Comparison of ENCODE assay signal across 24 mouse cellular contexts in the genomic region with DNA sequence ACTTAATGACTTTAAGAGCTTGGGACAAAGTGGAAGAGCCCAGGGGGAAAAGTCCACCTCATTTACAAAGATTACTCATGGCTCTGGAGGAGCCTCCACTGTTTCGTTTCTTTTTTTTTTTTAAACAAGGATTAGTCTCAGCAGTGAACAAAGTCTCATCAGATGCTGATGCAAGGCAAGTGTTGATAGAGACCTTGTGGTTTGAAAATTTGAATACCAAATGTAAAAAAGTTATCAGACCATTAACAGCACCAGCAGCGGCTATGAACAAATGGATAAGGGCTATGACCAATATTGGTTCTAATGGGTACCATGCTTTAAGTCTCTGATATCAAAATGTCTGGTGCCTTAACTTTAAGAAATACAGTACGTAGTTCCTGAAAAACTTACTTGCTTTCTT. TPM values are rescaled to one million over a fixed set of nuclear protein-coding genes. Genes with fewer than 3 reads are reported as not detected.
A peak's percentile ranks its signal among the peaks of the same experiment; 100 is the strongest.
DNase-seq lines count a peak whose midpoint lies in the region; ATAC-seq and TF ChIP-seq lines count a peak whose summit lies in the region.
"Had no signal": no experiment of that assay in that cellular context is flagged by ENCODE, and none has a peak within 500 bp of the region (broad histone marks: within the 10 kb centered on the region; RNA-seq: fewer than 3 reads in every experiment).

No protein-coding gene starts in this region.

- TF ChIP-seq RAD21 in MEL (IDR thresholded peaks at IDR 0.05; ENCODE audit: low read depth, low read length), result no peak

- 66% methylated on average over 3 of the region's 3 CpGs for WGBS in intestine, postnatal 0 days

- no peak overlapping the region for H3K4me3 ChIP-seq in MEL (ENCODE audit: control insufficient read depth in 1 of 2, insufficient read depth in 1 of 2, low read depth in 2 of 2, low read length in 2 of 2)
- no peak overlapping the region for H3K4me3 ChIP-seq in intestine, postnatal 0 days (ENCODE audit: low read depth, low read length)

- TF ChIP-seq EP300 in MEL (IDR thresholded peaks at IDR 0.05; ENCODE audit: low read depth in 1 of 2, low read length in 2 of 2), result peak; percentile 61 to 73

- H3K9ac ChIP-seq in MEL (ENCODE audit: control insufficient read depth, low read depth, low read length, poor library complexity, severe bottlenecking), result no peak overlapping the region
- H3K9ac ChIP-seq in intestine, postnatal 0 days (ENCODE audit: low read depth, low read length), result no peak overlapping the region

- peak; percentile 52 for DNase-seq in MEL (ENCODE audit: low read depth, low spot score)
- no peak for DNase-seq in Muller cell, postnatal 12 days (ENCODE audit: inconsistent ontology term)
- DNase-seq: adrenal gland, adult 2 months; adrenal gland, adult 8-10 months; adrenal gland, postnatal 10 days; adrenal gland, postnatal 14 days; adrenal gland, postnatal 25 days; adrenal gland, postnatal 36 days; B cell, adult 2 months; cerebellum, adult 11 months; cerebellum, adult 11-12 months; cerebellum, adult 18-20 months; cerebellum, adult 2 months; cerebellum, adult 8-10 months; cerebellum, adult 9-10 months had no signal

- peaks cover 2 to 36% of the 10 kb centered on the region in 2 experiments; a peak in 3 of 4 replicates for H3K36me3 ChIP-seq in MEL (ENCODE audit: control insufficient read depth in 1 of 2, insufficient read depth in 2 of 2, low read length in 2 of 2)
- H3K36me3 ChIP-seq in intestine, postnatal 0 days (ENCODE audit: control insufficient read depth, insufficient read depth), result no peaks in the 10 kb centered on the region
- H3K36me3 ChIP-seq: G1E had no signal

- no peaks in the 10 kb centered on the region for H3K27me3 ChIP-seq in MEL (ENCODE audit: control insufficient read depth in 1 of 2, insufficient read depth in 2 of 2, low read length in 2 of 2)
- H3K27me3 ChIP-seq in intestine, postnatal 0 days (replicated peaks; ENCODE audit: control insufficient read depth, insufficient read depth, low read length), result no peaks in the 10 kb centered on the region
- H3K27me3 ChIP-seq: CH12.LX, Patski had no signal

- H3K79me2 ChIP-seq in MEL (ENCODE audit: control insufficient read depth, insufficient read depth, low read length, poor library complexity), result no peaks in the 10 kb centered on the region

- peaks cover 21 to 24% of the 10 kb centered on the region in 2 experiments for H3K4me1 ChIP-seq in MEL (ENCODE audit: control insufficient read depth in 1 of 2, insufficient read depth in 2 of 2, low read length in 2 of 2)
- no peaks in the 10 kb centered on the region for H3K4me1 ChIP-seq in intestine, postnatal 0 days (replicated peaks; ENCODE audit: control insufficient read depth, insufficient read depth, low read length)

- no peak for TF ChIP-seq CTCF in MEL (IDR thresholded peaks at IDR 0.05 in 2 of 3, conservative IDR thresholded peaks at IDR 0.05 in 1 of 3; ENCODE audit: control insufficient read depth in 1 of 3, insufficient read depth in 1 of 3, low read depth in 2 of 3, low read length in 3 of 3, poor library complexity in 1 of 3, severe bottlenecking in 1 of 3)
- no peak for TF ChIP-seq CTCF in intestine, postnatal 0 days (IDR thresholded peaks at IDR 0.05; ENCODE audit: low read depth)

- ATAC-seq in megakaryocyte progenitor cell, adult 5-6 weeks (replicated peaks; ENCODE audit: poor library complexity), result peak; percentile 52
- ATAC-seq in megakaryocyte-erythroid progenitor cell, adult 5-6 weeks (replicated peaks; ENCODE audit: low FRiP score, low TSS enrichment, poor library complexity, severe bottlenecking), result peak; percentile 37; the same call in 1 of the 2 replicates
- no peak for ATAC-seq in intestine, postnatal 0 days
- ATAC-seq in cerebellum, adult (ENCODE audit: insufficient number of reproducible peaks, low FRiP score, low TSS enrichment), result no peak
- ATAC-seq: activated CD4-positive, CD25-positive, alpha-beta regulatory T cell, adult 4 months; CD4-positive, CD25-positive, alpha-beta regulatory T cell, adult 4 months; Patski had no signal

- H3K4me2 ChIP-seq in intestine, postnatal 0 days (replicated peaks; ENCODE audit: low read depth), result no peak overlapping the region

- TF ChIP-seq POLR2A in MEL (IDR thresholded peaks at IDR 0.05; ENCODE audit: control insufficient read depth in 1 of 2, insufficient read depth in 1 of 2, low read depth in 1 of 2, low read length in 2 of 2, poor library complexity in 1 of 2), result no peak

- H3K9me3 ChIP-seq in MEL (replicated peaks; ENCODE audit: insufficient read depth, low read length), result no peaks in the 10 kb centered on the region
- no peaks in the 10 kb centered on the region for H3K9me3 ChIP-seq in intestine, postnatal 0 days (ENCODE audit: control insufficient read depth)
- H3K9me3 ChIP-seq: G1E had no signal

- no peak overlapping the region for H3K27ac ChIP-seq in MEL (ENCODE audit: control insufficient read depth, low read depth, low read length)
- no peak overlapping the region for H3K27ac ChIP-seq in intestine, postnatal 0 days (ENCODE audit: low read depth, low read length)

TF ChIP-seq in MEL, 35 proteins besides CTCF, POLR2A, EP300 and RAD21:
- TF ChIP-seq USF2 (IDR thresholded peaks at IDR 0.05; ENCODE audit: borderline replicate concordance in 1 of 2, insufficient read depth in 1 of 2, low read depth in 1 of 2, low read length in 2 of 2), result no peak
- TF ChIP-seq BHLHE40 (IDR thresholded peaks at IDR 0.05; ENCODE audit: borderline replicate concordance, low read depth, low read length), result no peak
- peak; percentile 58 for TF ChIP-seq ETS1 (IDR thresholded peaks at IDR 0.05; ENCODE audit: low read depth, low read length)
- no peak for TF ChIP-seq ZKSCAN1 (IDR thresholded peaks at IDR 0.05; ENCODE audit: low read depth, low read length)
- no peak for TF ChIP-seq SMC3 (IDR thresholded peaks at IDR 0.05; ENCODE audit: low read depth, low read length)
- TF ChIP-seq SIN3A (IDR thresholded peaks at IDR 0.05; ENCODE audit: low read length), result peak; percentile 31; the same call in 1 of the 2 replicates
- TF ChIP-seq USF1 (IDR thresholded peaks at IDR 0.05; ENCODE audit: low read depth, low read length), result no peak
- TF ChIP-seq TAL1 (IDR thresholded peaks at IDR 0.05; ENCODE audit: low read length), result peak; percentile 31; the same call in 1 of the 2 replicates
- peak; percentile 82 for TF ChIP-seq ZNF384 (IDR thresholded peaks at IDR 0.05; ENCODE audit: low read depth, low read length)
- TF ChIP-seq RCOR1 (IDR thresholded peaks at IDR 0.05; ENCODE audit: low read depth, low read length), result peak; percentile 39; the same call in 1 of the 2 replicates
- TF ChIP-seq MYC (IDR thresholded peaks at IDR 0.05; ENCODE audit: low read depth, low read length), result no peak
- TF ChIP-seq MAFK (IDR thresholded peaks at IDR 0.05; ENCODE audit: borderline replicate concordance, low read depth, low read length), result no peak
- TF ChIP-seq MXI1 (IDR thresholded peaks at IDR 0.05; ENCODE audit: low read depth, low read length), result peak; percentile 37; the same call in 1 of the 2 replicates
- peak; percentile 55 for TF ChIP-seq GATA1 (IDR thresholded peaks at IDR 0.05; ENCODE audit: low read depth, low read length)
- peak; percentile 76 for TF ChIP-seq TCF12 (IDR thresholded peaks at IDR 0.05; ENCODE audit: low read depth, low read length)

RNA-seq across cellular contexts. Expression of gene Ccdc92, which starts 13.2 kb away (rescaled TPM):
- total RNA-seq in MEL (2012; rRNA removed), result 7.6 and 9.2 TPM in 2 replicates
- 100 to 1,000 TPM in 1 of 2 experiments, 10 to 100 TPM in 1; 40.3 to 467 TPM for polyA plus RNA-seq in MEL (2012; ENCODE audit: insufficient read depth in 1 of 2, insufficient read length in 2 of 2, low read depth in 1 of 2, low replicate concordance in 2 of 2, missing spikeins in 1 of 2)
- total RNA-seq in megakaryocyte progenitor cell, adult 5-6 weeks (2015), result not detected in 2 replicates
- 0.21 TPM in 1 of 2 replicates, not detected in the other for total RNA-seq in megakaryocyte progenitor cell, adult 5-6 weeks (2017)
- 0.07 and 0.47 TPM in 2 replicates for total RNA-seq in megakaryocyte-erythroid progenitor cell, adult 5-6 weeks (2014; fragmentation: Nextera tagmentation)
- total RNA-seq in megakaryocyte-erythroid progenitor cell, adult 5-6 weeks (2017), result 0.05 and 0.50 TPM in 2 replicates
- 3.3 TPM in 2 replicates for polyA plus RNA-seq in intestine, postnatal 0 days (2015; fragmentation: Nextera tagmentation; extraction: Ambion mirVana)

RNA-seq across cellular contexts. Expression of gene Zfp664, which starts 13.5 kb away (rescaled TPM):
- total RNA-seq in MEL (2012; rRNA removed), result 15.9 and 18.6 TPM in 2 replicates
- 100 to 1,000 TPM in 1 of 2 experiments, 10 to 100 TPM in 1; 37.7 to 205 TPM for polyA plus RNA-seq in MEL (2012; ENCODE audit: insufficient read depth in 1 of 2, insufficient read length in 2 of 2, low read depth in 1 of 2, low replicate concordance in 2 of 2, missing spikeins in 1 of 2)
- 8.5 TPM in 2 replicates for total RNA-seq in megakaryocyte progenitor cell, adult 5-6 weeks (2015)
- 7.8 and 13.3 TPM in 2 replicates for total RNA-seq in megakaryocyte progenitor cell, adult 5-6 weeks (2017)
- total RNA-seq in megakaryocyte-erythroid progenitor cell, adult 5-6 weeks (2014; fragmentation: Nextera tagmentation), result 20.3 and 20.6 TPM in 2 replicates
- total RNA-seq in megakaryocyte-erythroid progenitor cell, adult 5-6 weeks (2017), result 14.1 and 18.9 TPM in 2 replicates
- 34.7 and 36.7 TPM in 2 replicates for polyA plus RNA-seq in intestine, postnatal 0 days (2015; fragmentation: Nextera tagmentation; extraction: Ambion mirVana)

Comparison
In these comparisons a context has a peak if more than half of its experiments do, and no peak if none do; other contexts are left out.
1. ATAC-seq: peak in megakaryocyte progenitor cell, adult 5-6 weeks (single experiment) and megakaryocyte-erythroid progenitor cell, adult 5-6 weeks (single experiment); none in intestine, postnatal 0 days (single experiment) and cerebellum, adult (single experiment).